Mouse (Mus musculus) midbrain, embryonic 14.5 days (tissue): ENCODE results near the gene Kin. TPM values are rescaled to one million over a fixed set of nuclear protein-coding genes. Genes with fewer than 3 reads are reported as not detected.

ENCODE experiments used
- ATAC-seq: fragments of 200-750 bp; cut with Nextera tagmentation; 2 replicates; pipeline ENCODE4 v1.8.0; 2017; ENCODE audit warnings: moderate number of reproducible peaks, moderate library complexity; ENCODE audit not compliant: low FRiP score, low TSS enrichment
- DNase-seq: peaks from one replicate; pipeline ENCODE4 v3.0.0-alpha.2; 2015
- H3K27ac ChIP-seq: fragments of 300-500 bp; sonication (generic); replicated peaks from 2 replicates; pipeline ENCODE4 v1.5.1; 2014; ENCODE audit warnings: mild to moderate bottlenecking, low read depth, low read length, moderate library complexity
- H3K27me3 ChIP-seq: fragments of 300-500 bp; sonication (generic); 2 replicates; pipeline ENCODE4 v1.6.1; 2014; ENCODE audit warnings: low read length, control low read depth, mixed read lengths; ENCODE audit not compliant: control insufficient read depth, insufficient read depth
- H3K36me3 ChIP-seq: fragments of 300-500 bp; sonication (generic); 2 replicates; pipeline ENCODE4 v1.6.1; 2014; ENCODE audit warnings: low read length, control low read depth; ENCODE audit not compliant: control insufficient read depth, insufficient read depth
- H3K4me1 ChIP-seq: fragments of 300-500 bp; sonication (generic); 2 replicates; pipeline ENCODE4 v1.6.1; 2014; ENCODE audit warnings: mild to moderate bottlenecking, antibody characterized with exemption, low read length, control low read depth; ENCODE audit not compliant: control insufficient read depth, insufficient read depth
- H3K4me2 ChIP-seq: fragments of 300-500 bp; sonication (generic); 2 replicates; pipeline ENCODE4 v1.6.1; 2014; ENCODE audit warnings: mild to moderate bottlenecking, low read length, moderate library complexity
- H3K4me3 ChIP-seq: fragments of 300-500 bp; sonication (generic); replicated peaks from 2 replicates; pipeline ENCODE4 v1.5.1; 2014; ENCODE audit warnings: low read depth, low read length
- H3K9ac ChIP-seq: fragments of 300-500 bp; sonication (generic); replicated peaks from 2 replicates; pipeline ENCODE4 v1.6.1; 2014; ENCODE audit warnings: mild to moderate bottlenecking, low read length, moderate library complexity
- H3K9me3 ChIP-seq: fragments of 300-500 bp; sonication (generic); 2 replicates; pipeline ENCODE4 v1.6.1; 2016; ENCODE audit warnings: low read length, control low read depth, mixed read lengths; ENCODE audit not compliant: control insufficient read depth
- WGBS: fragments of 180-500 bp; shearing (Covaris S2); extraction: QIAGEN DNeasy Blood & Tissue Kit; methylation state at CpG from one replicate; pipeline ENCODE4 v1.1.7; 2014; 5-methylcytosine and 5-hydroxymethylcytosine counted together
- polyA plus RNA-seq: library from polyadenylated mRNA; unstranded; fragments of >200 nt; fragmentation: Nextera tagmentation; extraction: Ambion mirVana; gene quantifications from 2 replicates; pipeline ENCODE4 v1.2.1, GENCODE M21; 2014

The Kin gene
- polyA plus RNA-seq, 1 experiment from 2014 or later, result 34.2 TPM

DNA sequence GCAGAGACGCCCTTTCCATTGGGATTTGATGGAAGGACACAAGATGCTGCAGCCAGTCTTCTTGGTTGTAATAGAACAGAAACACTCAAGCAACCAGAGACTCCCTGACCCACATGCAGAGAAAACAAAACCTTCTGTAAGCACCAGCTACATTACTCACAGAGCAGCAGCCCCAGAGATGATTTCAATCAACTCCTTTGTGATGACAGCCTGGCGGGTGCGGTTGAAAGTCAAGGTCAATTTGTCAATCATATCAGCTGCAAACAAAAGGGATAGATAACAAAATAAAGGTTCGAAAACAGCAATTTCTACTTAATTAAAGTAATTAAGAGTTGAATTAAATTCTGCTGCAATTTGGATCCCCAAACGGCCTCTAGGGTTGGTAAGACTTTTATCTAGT is 21.6 kb upstream of the Kin start:
- WGBS, result 91% methylated on average over 5 of the region's 5 CpGs
- ATAC-seq (no peak), DNase-seq (no peak)
- H3K4me3 ChIP-seq, result no peak overlapping the region
- peaks cover 82% of the 10 kb centered on the region for H3K36me3 ChIP-seq
- H3K9me3 ChIP-seq, result no peaks in the 10 kb centered on the region
- H3K27ac ChIP-seq, result no peak overlapping the region
- no peaks in the 10 kb centered on the region for H3K4me1 ChIP-seq
- H3K4me2 ChIP-seq, result no peak overlapping the region
- no peak overlapping the region for H3K9ac ChIP-seq
- H3K27me3 ChIP-seq, result no peaks in the 10 kb centered on the region

- H3K4me3 ChIP-seq, result no peak overlapping the region
- no peaks in the 10 kb centered on the region for H3K27me3 ChIP-seq
- ATAC-seq (no peak), DNase-seq (no peak)
- no peaks in the 10 kb centered on the region for H3K9me3 ChIP-seq
- WGBS, result 95% methylated on average over 7 of the region's 7 CpGs
- no peak overlapping the region for H3K4me2 ChIP-seq
- no peaks in the 10 kb centered on the region for H3K4me1 ChIP-seq
- H3K36me3 ChIP-seq, result peaks cover 23% of the 10 kb centered on the region
- no peak overlapping the region for H3K27ac ChIP-seq
- no peak overlapping the region for H3K9ac ChIP-seq
Observed at GRCm38 (mm10) chr2:10071751-10072150, 8.6 kb upstream of the Kin start.

DNA sequence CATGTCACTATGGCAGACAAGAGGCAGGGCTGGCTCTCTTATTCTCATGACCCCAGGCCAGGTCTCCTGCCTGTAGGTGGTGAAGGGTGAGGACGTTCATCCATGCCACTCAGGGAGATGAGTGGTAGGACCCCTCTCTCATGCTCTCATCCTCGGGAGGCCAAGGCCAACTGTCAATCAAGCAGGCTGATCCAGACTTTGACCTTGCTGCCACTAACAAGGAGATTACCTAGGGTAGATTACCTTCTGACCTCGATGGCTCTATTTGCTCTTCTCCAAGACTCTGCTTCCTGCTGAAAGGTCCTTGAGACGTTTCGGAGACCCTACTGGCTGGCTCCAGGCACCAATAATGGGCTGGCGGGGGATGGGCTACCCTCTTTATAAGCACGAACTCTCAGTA is 5.9 kb upstream of the Kin start:
- Histone ChIP-seq H3K27ac (no peak overlapping the region), H3K27me3 (no peaks in the 10 kb centered on the region), H3K4me1 (peaks cover 21% of the 10 kb centered on the region), H3K9ac (no peak overlapping the region), H3K4me3 (no peak overlapping the region), H3K9me3 (no peaks in the 10 kb centered on the region), H3K36me3 (0 out of 2 replicates have a peak, but pooled peaks cover 5% of the 10 kb centered on the region), H3K4me2 (no peak overlapping the region)
- DNase-seq (no peak), ATAC-seq (no peak)
- WGBS, result 84% methylated on average over 7 of the region's 7 CpGs

DNA sequence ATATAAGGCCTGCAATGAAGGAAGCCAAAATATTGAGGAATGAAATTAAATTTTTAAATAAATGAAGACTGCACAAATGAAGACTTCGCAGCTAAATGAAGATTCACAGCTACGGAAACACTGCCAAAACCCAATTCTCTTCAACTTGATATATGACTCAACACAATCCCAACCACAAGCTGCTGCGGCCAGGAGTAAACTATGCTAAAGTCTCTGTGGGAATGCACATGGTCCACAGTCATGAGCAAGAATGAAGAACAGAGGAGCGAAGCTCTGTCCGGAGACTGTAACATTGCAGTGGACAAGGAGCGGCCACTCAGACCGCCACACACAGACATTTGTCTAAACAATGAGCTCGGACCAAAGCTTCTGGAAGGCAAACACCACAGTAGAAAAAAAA is 3.7 kb upstream of the Kin start:
- Histone ChIP-seq H3K9ac (no peak overlapping the region), H3K4me3 (no peak overlapping the region), H3K36me3 (0 out of 2 replicates have a peak, but pooled peaks cover 5% of the 10 kb centered on the region), H3K27me3 (no peaks in the 10 kb centered on the region), H3K27ac (no peak overlapping the region), H3K4me1 (peaks cover 26% of the 10 kb centered on the region), H3K9me3 (no peaks in the 10 kb centered on the region), H3K4me2 (no peak overlapping the region)
- no peak for ATAC-seq
- DNase-seq, result no peak
- 94% methylated on average over 8 of the region's 8 CpGs for WGBS

DNA sequence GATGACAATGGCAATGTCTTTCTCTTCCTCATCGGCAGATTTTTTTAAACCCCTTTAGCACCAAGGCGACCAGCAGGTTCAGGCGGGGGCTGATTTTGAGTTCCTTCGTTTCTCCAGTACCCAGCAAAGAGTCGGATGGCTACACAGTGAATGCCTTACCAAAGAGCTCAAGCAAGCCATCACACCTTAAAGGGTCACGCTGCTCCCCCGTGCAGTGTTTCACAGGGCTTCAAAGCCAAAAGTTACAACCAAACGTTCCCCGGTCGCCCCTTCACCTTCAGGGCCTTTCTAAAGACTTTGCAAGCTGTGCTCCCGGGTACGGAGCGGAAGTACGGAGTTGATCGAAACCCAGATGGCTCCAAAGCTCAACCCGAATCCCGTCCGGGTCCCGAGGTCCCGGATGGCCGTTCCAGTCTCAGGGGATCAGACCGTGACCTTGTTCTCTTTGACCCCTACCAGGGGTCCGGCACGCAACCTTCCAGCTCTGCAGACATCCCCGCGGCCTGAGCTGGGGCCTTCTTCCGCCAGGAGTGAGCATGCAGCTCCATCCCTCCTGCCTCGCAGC is 566 bp upstream of the Kin start:
- H3K9ac ChIP-seq, result peak overlapping the region; percentile 98
- H3K36me3 ChIP-seq, result no peaks in the 10 kb centered on the region; the same call in 1 of the 2 replicates
- peaks cover 29% of the 10 kb centered on the region for H3K4me1 ChIP-seq
- no peak for ATAC-seq
- H3K9me3 ChIP-seq, result no peaks in the 10 kb centered on the region
- 0% methylated on average over 28 of the region's 28 CpGs for WGBS
- H3K4me2 ChIP-seq, result peak overlapping the region; percentile 85
- peak overlapping the region; percentile 96 for H3K4me3 ChIP-seq
- no peak for DNase-seq
- H3K27me3 ChIP-seq, result no peaks in the 10 kb centered on the region
- H3K27ac ChIP-seq, result peak overlapping the region; percentile 94

DNA sequence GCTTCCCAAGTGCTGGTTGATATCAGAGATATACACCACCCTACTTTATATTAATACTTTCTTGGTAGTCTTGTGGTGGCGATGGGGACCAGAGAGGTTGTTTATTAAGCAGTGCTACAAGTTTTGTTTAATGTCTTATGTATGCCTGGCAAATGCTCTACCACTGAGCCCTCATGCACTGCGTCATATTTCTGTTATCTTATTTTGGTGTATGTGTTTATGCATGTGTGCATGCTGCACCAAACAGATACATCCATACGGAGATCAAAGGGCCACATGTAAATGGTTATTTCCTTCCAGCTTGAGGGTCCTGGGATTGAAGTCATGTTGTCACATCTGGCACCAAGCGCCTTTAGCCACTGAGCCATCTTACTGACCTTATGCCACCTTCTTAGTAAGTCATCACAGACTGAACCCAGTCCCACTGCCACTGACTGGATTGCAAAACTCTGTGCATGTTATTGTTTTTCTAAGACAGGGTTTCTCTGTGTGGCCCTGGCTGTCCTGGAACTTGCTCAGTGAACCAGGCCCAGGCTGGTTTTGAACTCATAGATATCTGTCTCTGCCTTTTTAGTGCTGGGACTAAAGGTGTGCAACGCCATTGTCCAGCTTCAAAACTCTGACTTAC is 1.2 kb downstream of the Kin start:
- Histone ChIP-seq H3K4me2 (peak overlapping the region; percentile 81), H3K27me3 (no peaks in the 10 kb centered on the region), H3K27ac (no peak overlapping the region), H3K9ac (peak overlapping the region; percentile 98; the same call in 1 of the 2 replicates), H3K4me3 (peak overlapping the region; percentile 96), H3K36me3 (peaks cover 7% of the 10 kb centered on the region; the same call in 1 of the 2 replicates), H3K9me3 (no peaks in the 10 kb centered on the region), H3K4me1 (peaks cover 29% of the 10 kb centered on the region)
- DNase-seq (no peak), ATAC-seq (no peak)
- WGBS, result 91% methylated on average over 5 of the region's 5 CpGs

- H3K27ac ChIP-seq, result no peak overlapping the region
- H3K4me2 ChIP-seq, result no peak overlapping the region
- no peak for ATAC-seq
- H3K4me1 ChIP-seq, result peaks cover 24% of the 10 kb centered on the region
- H3K9me3 ChIP-seq, result no peaks in the 10 kb centered on the region
- H3K27me3 ChIP-seq, result no peaks in the 10 kb centered on the region
- H3K36me3 ChIP-seq, result peaks cover 17% of the 10 kb centered on the region
- no peak overlapping the region for H3K9ac ChIP-seq
- WGBS, result 93% methylated on average over 1 of the region's 1 CpGs
- no peak for DNase-seq
- H3K4me3 ChIP-seq, result no peak overlapping the region
Observed at GRCm38 (mm10) chr2:10082737-10083136, 2.3 kb downstream of the Kin start.

- Histone ChIP-seq H3K36me3 (peaks cover 54% of the 10 kb centered on the region), H3K4me3 (no peak overlapping the region)
- WGBS, result 87% methylated on average over 8 of the region's 8 CpGs
Observed at GRCm38 (mm10) chr2:10087256-10087850, 7.0 kb downstream of the Kin start.

More at GRCm38 (mm10) chr2:10087256-10087850, 7.0 kb downstream of the Kin start:
- no peak overlapping the region for H3K4me2 ChIP-seq
- H3K27ac ChIP-seq, result no peak overlapping the region
- no peaks in the 10 kb centered on the region for H3K4me1 ChIP-seq
- H3K9ac ChIP-seq, result no peak overlapping the region
- H3K9me3 ChIP-seq, result no peaks in the 10 kb centered on the region
- ATAC-seq, result no peak
- H3K27me3 ChIP-seq, result no peaks in the 10 kb centered on the region
- no peak for DNase-seq
